Mouse (Mus musculus): ENCODE data around the gene Gm13691. TPM values are rescaled to one million over a fixed set of nuclear protein-coding genes. Genes with fewer than 3 reads are reported as not detected.
"Not testable (repeated sequence)": the region's sequence is repeated elsewhere in the genome, so short reads cannot be mapped to it uniquely, and the experiment has no call there.

Gm13691 gene
- total RNA-seq (2017), result 0.05 and 0.10 TPM in 2 replicates

GRCm38 (mm10) chr2:83990253-83990652 lies at the start of gene Gm13691:
Gene Gm13691, plus strand, starts transcription at chr2:83990553.
- ATAC-seq (replicated peaks; ENCODE audit: low read depth, poor library complexity, severe bottlenecking), result not testable (repeated sequence)

DNA sequence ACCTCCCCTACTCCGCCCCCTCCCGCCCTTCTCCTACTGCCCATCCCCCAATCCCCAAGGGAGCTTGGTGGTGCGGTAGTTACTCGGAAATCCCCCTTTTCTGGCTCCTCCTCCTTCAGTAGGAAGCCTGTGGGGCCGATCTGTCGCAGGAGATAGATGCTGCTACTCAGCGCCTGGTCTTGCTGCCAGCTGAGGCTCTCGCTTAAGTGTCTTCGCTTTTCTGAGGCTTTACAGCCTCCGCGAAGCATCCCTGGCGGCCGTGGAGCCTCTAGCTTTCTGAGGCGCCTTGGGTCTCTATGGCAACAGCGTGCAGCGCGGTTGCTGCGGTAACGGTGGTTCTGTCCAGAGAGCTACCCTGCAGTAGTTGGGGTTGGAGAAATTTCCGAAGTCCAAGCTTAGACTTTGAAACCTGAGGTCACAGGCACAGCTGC lies 49.4 kb upstream of the Gm13691 start, which contains the start of gene Zswim2:
Zswim2 (minus strand) TSS at position 298 of the 431 bp plus-strand sequence.
- ATAC-seq (replicated peaks; ENCODE audit: low read depth, poor library complexity, severe bottlenecking), result peak; percentile 97

- no peak for ATAC-seq (replicated peaks; ENCODE audit: low read depth, poor library complexity, severe bottlenecking)
Observed at GRCm38 (mm10) chr2:83941378-83941777, 49.0 kb upstream of the Gm13691 start.

GRCm38 (mm10) chr2:83941792-83942191 lies 48.6 kb upstream of the Gm13691 start:
- peak; percentile 48; the same call in 1 of the 2 replicates for ATAC-seq (replicated peaks; ENCODE audit: low read depth, poor library complexity, severe bottlenecking)

DNA sequence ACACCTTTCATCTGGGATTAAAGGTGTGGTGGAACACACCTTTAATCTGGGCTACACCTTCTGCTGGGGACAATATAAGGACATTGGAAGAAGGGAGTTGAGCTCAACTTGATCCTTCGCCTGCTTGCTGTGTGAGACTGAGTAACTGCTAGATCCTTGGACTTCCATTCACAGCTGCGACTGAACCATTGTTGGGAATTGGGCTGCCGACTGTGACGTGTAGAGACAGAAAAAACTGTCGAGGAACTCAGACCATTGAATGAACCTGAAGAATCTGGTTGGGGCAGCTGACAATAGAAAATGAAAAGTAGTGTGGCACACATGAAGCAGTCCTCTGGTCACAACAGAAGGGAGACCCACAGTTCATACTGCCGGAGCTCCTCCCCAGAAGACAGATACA lies 35.0 kb upstream of the Gm13691 start, which contains the start of gene Gm13698:
Gm13698 (plus strand) TSS at position 301 of the 400 bp plus-strand sequence.
- ATAC-seq (replicated peaks; ENCODE audit: low read depth, poor library complexity, severe bottlenecking), result not testable (repeated sequence)

- not testable (repeated sequence) for ATAC-seq (replicated peaks; ENCODE audit: low read depth, poor library complexity, severe bottlenecking)
Observed at GRCm38 (mm10) chr2:83961203-83961602, 29.1 kb upstream of the Gm13691 start, which contains the start of gene Gm13693. Gene Gm13693, plus strand, starts transcription at chr2:83961503.

- not testable (repeated sequence) for ATAC-seq (replicated peaks; ENCODE audit: low read depth, poor library complexity, severe bottlenecking)
Observed at GRCm38 (mm10) chr2:83967013-83967412, 23.3 kb upstream of the Gm13691 start, which contains the start of gene Gm13695. Gene Gm13695, plus strand, starts transcription at chr2:83967313.

DNA sequence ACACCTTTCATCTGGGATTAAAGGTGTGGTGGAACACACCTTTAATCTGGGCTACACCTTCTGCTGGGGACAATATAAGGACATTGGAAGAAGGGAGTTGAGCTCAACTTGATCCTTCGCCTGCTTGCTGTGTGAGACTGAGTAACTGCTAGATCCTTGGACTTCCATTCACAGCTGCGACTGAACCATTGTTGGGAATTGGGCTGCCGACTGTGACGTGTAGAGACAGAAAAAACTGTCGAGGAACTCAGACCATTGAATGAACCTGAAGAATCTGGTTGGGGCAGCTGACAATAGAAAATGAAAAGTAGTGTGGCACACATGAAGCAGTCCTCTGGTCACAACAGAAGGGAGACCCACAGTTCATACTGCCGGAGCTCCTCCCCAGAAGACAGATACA lies 17.5 kb upstream of the Gm13691 start, which contains the start of gene Gm13696:
Gm13696 (plus strand) TSS at position 301 of the 400 bp plus-strand sequence.
- not testable (repeated sequence) for ATAC-seq (replicated peaks; ENCODE audit: low read depth, poor library complexity, severe bottlenecking)

- ATAC-seq (replicated peaks; ENCODE audit: low read depth, poor library complexity, severe bottlenecking), result not testable (repeated sequence)
Observed at GRCm38 (mm10) chr2:83978633-83979032, 11.7 kb upstream of the Gm13691 start, which contains the start of gene Gm13694. Gene Gm13694, plus strand, starts transcription at chr2:83978933.

- ATAC-seq (replicated peaks; ENCODE audit: low read depth, poor library complexity, severe bottlenecking), result not testable (repeated sequence)
Observed at GRCm38 (mm10) chr2:83984443-83984842, 5.9 kb upstream of the Gm13691 start, which contains the start of gene Gm13697. Gene Gm13697, plus strand, starts transcription at chr2:83984743.

- peak; percentile 100 for ATAC-seq (replicated peaks; ENCODE audit: low read depth, poor library complexity, severe bottlenecking)
Observed at GRCm38 (mm10) chr2:83993639-83994255, 3.4 kb downstream of the Gm13691 start.

DNA sequence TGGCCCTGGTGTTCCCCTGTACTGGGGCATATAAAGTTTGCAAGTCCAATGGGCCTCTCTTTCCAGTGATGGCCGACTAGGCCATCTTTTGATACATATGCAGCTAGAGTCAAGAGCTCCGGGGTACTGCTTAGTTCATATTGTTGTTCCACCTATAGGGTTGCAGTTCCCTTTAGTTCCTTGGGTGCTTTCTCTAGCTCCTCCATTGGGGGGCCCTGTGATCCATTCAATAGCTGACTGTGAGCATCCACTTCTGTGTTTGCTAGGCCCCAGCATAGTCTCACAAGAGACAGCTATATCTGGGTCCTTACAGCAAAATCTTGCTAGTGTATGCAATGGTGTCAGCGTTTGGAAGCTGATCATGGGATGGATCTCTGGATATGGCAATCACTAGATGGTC lies 4.2 kb downstream of the Gm13691 start:
- ATAC-seq (replicated peaks; ENCODE audit: low read depth, poor library complexity, severe bottlenecking), result not testable (repeated sequence)

DNA sequence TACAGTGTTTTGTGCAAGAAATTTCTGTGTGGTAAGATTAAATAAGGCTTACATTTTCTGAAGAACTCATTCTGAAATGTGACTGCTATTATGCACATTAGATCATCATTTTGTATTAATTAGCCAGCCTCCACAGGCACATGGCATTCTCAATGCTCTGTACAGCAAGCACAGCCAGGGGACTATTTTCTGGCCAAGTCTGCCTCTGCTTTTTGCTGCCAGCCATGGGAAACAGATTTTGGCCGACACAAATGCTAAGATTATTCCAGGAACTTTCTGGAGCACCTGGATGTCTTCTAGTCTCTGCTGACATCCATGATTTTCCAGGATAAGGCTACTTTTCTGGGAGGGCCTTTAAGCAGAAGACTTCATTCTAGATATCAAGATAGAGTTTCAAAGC lies 18.6 kb downstream of the Gm13691 start:
- ATAC-seq (replicated peaks; ENCODE audit: low read depth, poor library complexity, severe bottlenecking), result no peak

DNA sequence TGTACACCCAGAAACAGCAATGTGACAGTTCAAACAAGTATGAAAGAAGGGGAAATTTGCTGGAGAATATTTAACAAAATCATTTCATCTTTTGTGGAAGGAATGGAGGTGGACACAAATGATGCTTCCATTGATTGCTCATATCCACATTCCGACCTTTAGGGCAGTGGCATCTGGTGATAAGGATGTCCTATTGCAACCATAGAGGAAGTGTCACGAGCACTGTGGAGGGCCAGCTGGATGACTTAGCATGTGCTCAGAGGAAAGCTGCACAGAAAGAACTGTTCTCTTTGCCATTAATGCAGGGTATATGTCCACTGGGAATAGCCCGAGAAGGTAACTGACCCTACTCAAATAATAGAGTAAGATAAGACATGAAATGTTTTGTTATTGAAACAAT lies 19.5 kb downstream of the Gm13691 start:
- ATAC-seq (replicated peaks; ENCODE audit: low read depth, poor library complexity, severe bottlenecking), result peak; percentile 87

GRCm38 (mm10) chr2:84014572-84014971 lies 24.2 kb downstream of the Gm13691 start:
- no peak for ATAC-seq (replicated peaks; ENCODE audit: low read depth, poor library complexity, severe bottlenecking)

DNA sequence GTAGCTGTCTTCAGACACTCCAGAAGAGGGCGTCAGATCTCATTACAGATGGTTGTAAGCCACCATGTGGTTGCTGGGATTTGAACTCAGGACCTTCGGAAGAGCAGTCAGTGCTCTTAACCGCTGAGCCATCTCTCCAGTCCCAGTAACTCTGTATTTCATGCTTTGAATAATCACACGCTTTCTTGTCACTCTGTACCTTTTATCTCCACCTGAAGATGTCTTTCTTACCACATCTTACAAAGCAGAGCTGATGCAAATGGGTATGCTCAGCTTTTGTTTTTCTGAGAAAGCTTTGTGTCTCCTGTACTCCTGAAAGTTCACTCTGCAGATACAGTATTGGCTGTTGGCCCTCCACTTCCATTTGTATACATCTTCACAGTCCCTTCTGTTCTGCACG lies 25.9 kb downstream of the Gm13691 start:
- not testable (repeated sequence) for ATAC-seq (replicated peaks; ENCODE audit: low read depth, poor library complexity, severe bottlenecking)

DNA sequence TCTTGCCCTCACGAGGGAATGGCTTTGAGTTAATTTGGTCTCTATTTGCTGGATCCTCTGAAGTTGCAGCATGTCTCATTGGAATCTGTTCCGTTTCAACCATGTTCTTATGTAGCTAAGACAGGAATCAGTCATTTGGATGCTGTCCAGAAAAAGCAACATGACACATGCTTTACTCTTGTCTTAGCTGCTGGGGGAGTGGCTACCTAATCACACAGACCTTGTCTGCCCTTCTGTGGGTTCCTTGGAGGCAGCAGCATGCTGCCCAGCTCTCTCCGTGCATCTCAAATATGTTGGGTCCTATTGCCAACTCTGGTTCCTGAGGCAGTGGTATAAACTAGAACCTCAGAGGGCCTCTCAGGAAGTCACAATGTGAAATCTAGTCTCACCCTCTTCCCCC lies 28.0 kb downstream of the Gm13691 start:
- peak; percentile 57 for ATAC-seq (replicated peaks; ENCODE audit: low read depth, poor library complexity, severe bottlenecking)

GRCm38 (mm10) chr2:84019519-84020305 lies 29.4 kb downstream of the Gm13691 start:
- peak; percentile 81 for ATAC-seq (replicated peaks; ENCODE audit: low read depth, poor library complexity, severe bottlenecking)

DNA sequence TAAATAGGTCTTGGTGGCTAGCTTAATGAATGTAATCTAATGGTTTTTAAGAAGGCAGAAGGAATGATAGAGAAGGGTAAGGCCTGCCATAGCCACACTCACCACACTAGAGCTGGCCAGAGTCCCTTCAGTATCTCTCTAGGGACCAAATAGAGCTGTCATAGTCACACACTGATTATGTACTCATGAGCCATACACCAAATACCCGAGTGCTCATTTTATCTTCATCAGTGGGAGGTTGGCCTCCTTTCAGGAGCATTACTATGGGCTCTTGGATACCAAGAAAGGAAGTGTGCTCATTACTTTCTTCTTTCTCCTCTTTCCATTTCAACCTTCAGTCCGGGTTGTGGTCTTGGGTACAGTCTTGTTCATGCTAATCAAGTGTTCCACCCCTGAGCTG lies 31.6 kb downstream of the Gm13691 start:
- no peak for ATAC-seq (replicated peaks; ENCODE audit: low read depth, poor library complexity, severe bottlenecking)

DNA sequence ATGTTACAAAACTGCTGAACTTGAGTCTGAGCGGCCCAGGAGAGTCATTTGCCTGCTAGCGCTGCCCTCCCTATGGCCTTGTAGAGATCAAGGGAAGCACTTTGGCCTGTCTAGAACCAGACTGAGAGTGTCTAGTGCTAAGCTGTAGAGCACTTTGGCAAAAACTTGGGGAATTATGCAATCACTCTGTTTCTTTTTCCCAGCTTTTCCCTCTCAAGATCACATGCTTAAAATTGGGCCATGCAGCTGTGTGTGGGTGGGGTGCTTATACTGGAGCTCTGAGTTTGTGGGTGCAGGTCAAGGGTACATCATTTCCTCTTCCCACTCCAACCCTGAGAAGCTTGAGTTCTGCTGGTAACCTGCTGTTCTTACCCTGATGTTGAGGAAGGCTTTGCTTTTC lies 32.6 kb downstream of the Gm13691 start:
- no peak for ATAC-seq (replicated peaks; ENCODE audit: low read depth, poor library complexity, severe bottlenecking)

- no peak for ATAC-seq (replicated peaks; ENCODE audit: low read depth, poor library complexity, severe bottlenecking)
Observed at GRCm38 (mm10) chr2:84023319-84023718, 33.0 kb downstream of the Gm13691 start.
